Mouse (Mus musculus): Measurements from ENCODE around the gene Trim56.
A peak's percentile ranks its signal among the peaks of the same experiment; 100 is the strongest.
"Not testable (repeated sequence)": the region's sequence is repeated elsewhere in the genome, so short reads cannot be mapped to it uniquely, and the experiment has no call there.

Gene Trim56

GRCm38 (mm10) chr5:137115866-137116847 lies at the start of gene Trim56:
Gene Trim56 (minus strand): TSS chr5:137116209.
- DNase-seq, result peak; percentile 85 to 92

DNA sequence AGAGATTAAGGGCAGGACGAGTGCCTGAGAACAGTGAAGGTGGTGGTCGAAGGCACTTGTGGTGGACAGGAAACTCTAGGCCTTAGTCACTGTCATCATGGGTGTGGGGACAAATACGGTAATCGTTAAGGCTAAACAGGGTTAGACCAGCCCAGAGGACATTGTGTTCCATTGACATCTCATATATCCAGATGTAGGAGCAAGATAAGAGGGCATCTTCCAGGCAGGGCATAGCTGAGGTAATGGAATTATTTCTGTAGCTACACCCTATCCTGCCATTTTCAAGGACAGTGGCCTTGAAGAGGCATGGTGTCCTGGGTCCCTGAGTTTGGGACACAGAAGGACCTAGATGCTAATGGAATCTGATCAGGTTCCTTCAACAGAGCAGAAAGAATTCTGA lies 45.8 kb upstream of the Trim56 start:
- no peak for DNase-seq

DNA sequence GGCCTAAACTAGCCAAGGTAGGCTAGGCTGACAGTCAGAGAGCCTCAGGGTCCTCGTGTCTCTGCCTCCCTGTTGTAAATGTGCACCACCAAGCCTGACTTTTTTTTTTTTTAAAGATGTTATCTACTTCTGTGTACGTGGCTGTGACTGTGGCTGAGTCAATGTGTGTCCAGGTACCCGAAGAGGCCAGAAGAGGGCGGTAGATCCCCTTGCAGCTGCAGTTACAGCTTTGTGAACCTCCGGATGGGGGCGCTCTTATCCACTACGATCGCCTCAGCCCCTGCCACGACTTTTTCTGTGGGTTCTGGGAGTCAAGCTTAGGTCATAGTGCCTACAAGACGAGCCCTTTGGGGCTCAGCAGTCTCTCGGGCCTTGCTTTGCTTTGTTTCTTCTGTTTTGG lies 43.5 kb upstream of the Trim56 start:
- peak; percentile 58 to 65 for DNase-seq

- DNase-seq, result no peak
Observed at GRCm38 (mm10) chr5:137153289-137153688, 37.3 kb upstream of the Trim56 start.

DNA sequence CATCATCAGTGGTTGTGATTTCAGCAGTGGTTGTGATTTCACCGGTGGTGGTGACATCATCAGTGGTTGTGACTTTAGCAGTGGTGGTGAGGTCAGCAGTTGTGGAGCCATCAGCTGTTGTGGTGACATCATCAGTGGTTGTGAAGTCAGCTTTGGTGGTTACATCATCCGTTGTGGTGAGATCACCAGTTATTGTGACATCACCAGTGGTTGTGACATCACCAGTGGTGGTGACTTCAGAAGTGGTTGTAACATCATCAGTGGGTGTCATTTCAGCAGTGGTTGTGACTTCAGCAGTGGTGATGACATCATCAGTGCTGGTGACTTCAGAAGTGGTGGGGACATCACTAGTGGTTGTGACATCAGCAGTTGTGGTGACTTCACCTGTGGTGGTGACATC lies 36.6 kb upstream of the Trim56 start:
- DNase-seq, result no peak

DNA sequence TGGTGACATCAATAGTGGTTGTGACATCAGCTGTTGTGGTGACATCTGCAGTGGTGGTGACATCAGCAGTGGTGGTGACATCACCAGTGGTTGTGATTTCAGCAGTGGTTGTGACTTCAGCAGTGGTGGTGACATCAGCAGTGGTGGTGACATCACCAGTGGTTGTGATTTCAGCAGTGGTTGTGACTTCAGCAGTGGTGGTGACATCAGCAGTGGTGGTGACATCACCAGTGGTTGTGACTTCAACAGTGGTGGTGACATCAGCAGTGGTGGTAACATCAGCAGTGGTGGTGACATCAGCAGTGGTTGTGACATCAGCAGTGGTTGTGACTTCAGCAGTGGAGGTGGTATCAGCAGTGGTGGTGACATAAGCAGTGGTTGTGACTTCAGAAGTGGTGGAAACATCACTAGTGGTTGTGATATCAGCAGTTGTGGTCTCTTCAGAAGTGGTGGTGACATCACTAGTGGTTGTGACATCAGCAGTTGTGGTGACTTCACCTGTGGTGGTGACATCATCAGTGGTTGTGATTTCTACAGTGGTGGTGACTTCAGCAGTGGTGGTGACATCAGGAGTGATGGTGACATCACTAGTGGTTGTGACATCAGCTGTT lies 33.4 kb upstream of the Trim56 start, which contains the start of gene Muc3:
Muc3 (minus strand) TSS at position 51 of the 611 bp plus-strand sequence.
- DNase-seq, result not testable (repeated sequence)

GRCm38 (mm10) chr5:137140836-137141235 lies 24.8 kb upstream of the Trim56 start:
- no peak for DNase-seq

DNA sequence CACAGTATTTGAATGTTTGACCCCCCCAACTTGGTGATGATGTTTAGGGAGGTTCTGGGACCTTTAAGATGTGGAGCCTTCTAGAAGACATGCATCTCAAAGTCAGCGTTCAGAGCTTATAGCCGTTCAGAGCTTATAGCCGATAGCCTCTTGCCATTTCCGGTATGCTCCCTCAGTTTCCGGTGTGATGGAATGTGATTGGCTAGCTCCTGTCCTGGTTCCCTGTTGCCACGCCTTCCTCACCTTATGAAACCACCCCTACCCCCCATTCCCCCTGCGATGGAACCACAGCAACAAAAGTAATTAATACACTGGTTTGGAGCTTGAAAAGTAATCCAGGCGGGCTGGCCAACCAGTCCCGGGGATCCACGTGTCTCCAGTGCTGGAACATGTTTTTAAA lies 23.0 kb upstream of the Trim56 start:
- DNase-seq, result no peak

- DNase-seq, result peak in 1 of 2 experiments; percentile 68
Observed at GRCm38 (mm10) chr5:137134959-137135358, 18.9 kb upstream of the Trim56 start.

DNA sequence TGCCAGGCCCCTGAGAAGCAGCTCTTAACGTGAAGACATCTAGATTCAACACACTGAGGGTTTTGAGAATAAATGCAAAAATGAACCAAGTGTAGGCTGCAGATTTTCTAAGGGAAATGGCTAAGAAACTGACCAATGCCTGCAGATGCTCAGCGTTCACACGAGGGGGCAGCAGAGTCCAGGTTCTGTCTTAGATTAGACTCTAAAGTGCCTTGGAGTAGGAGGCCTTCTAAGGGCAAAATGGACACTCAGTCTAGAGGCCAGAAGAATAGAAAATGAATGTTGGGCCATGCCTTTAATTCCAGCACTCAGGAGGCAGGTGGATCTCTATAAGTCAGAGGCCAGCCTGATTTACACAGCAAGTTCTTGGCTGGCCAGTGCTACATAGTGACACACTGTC lies 15.5 kb upstream of the Trim56 start:
- DNase-seq, result peak in 1 of 2 experiments; percentile 32

GRCm38 (mm10) chr5:137129281-137129680 lies 13.3 kb upstream of the Trim56 start:
- peak; percentile 41 to 81 for DNase-seq

GRCm38 (mm10) chr5:137123516-137123915 lies 7.5 kb upstream of the Trim56 start:
- DNase-seq, result no peak

DNA sequence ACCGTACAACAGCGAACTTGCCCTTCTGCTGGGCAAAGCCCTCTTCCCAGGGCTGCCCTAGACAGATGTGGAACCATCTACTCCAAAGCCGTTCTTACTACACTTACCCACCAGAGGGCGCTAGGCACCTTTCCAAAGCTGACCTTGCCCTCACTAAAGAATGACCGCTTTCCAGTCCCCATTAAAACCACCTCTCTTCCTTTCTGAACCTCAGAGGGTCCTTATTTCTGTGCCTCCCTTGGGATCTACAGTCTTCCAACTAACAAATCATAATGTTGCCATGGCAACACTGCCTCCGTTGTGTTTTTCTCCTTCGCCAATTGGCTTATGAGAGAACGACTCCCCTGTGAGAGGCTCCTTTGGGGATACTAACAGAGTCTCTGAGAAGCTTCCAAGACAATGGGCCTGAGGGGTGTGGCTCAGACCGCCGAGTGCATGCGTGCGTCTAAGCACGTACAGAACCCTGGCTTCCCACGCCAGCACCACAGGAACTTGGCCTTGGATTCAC lies 6.7 kb upstream of the Trim56 start:
- DNase-seq, result peak; percentile 75 to 87

- DNase-seq, result no peak
Observed at GRCm38 (mm10) chr5:137121280-137121679, 5.3 kb upstream of the Trim56 start.

DNA sequence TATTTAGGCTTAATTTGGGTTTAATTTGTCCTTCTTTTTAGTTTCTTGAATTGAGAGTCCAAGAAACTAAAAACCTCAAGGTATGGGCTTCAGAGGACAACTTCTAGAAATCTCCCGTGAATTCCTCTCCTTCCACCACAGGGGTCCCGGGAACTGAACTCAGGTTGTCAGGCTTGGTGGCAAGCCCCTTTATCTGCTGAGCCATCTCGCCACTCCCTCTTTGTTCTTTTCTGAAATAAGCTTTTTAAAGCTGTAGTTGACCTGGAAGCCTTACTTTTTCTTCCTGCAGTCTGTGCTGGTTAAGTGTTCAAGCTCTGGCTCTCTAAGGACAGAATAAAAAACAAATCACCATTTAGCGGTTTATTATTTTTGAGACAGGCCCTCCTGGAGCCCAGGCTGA lies 2.9 kb upstream of the Trim56 start:
- no peak for DNase-seq

- DNase-seq, result not testable (repeated sequence)
Observed at GRCm38 (mm10) chr5:137117994-137118393, 2.0 kb upstream of the Trim56 start.

- DNase-seq, result no peak
Observed at GRCm38 (mm10) chr5:137116987-137117386, 978 bp upstream of the Trim56 start.

- DNase-seq, result peak in 1 of 2 experiments; percentile 53
Observed at GRCm38 (mm10) chr5:137114891-137115561, 983 bp downstream of the Trim56 start.

- DNase-seq, result no peak
Observed at GRCm38 (mm10) chr5:137111542-137112408, 4.2 kb downstream of the Trim56 start.

DNA sequence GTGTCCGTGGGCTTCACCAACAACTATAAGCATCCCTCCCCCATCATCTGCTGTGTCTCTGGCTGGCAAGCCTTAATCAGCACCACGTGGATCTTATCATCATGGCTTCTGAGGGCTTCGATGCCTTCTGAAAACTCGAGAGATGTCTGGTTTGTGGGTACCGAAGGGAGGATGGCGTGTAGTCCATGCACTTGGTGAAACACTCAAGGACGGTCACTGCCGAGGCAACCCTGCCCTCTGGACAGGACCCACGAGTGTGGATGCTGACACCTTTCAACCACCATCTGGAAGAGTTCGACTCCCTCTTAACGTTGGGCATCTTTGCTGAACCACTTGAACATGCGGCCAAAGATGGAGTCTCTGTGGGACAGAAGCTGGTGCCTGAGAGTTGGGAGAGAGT lies 5.1 kb downstream of the Trim56 start:
- DNase-seq, result no peak

DNA sequence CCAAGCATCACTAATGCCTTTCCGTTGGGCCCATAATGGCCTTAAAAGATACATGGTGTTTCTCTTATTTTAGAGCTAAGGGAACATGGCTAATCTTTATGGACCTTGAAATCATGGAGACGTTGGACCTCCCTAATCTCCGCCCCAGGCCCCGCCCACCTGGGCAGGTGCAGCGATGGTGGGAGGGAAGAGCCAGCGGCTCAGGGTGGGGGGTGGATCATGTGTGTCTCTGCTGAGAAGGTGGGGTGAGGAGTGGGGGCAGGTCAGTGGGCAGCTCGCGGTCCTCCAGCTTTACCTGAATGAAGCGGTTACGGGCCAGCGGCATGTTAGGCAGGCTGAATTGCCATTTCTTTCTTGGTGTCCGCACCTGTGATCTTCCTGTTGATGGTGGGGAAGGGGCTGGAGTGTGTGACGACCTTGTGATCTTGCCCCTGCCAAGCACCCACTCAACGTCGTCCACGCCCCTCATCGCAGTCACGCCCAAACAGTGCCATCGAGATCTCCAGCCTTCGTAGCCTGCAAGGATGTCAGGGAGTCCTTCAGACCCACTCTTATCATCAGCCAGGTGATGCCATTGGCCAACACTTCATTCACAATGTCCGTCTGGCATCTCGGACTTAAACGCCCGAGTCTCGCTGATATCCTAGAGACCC lies 5.9 kb downstream of the Trim56 start:
- DNase-seq, result peak; percentile 49 to 78
